Mouse (Mus musculus) left cerebral cortex, adult 18-20 months (tissue): ENCODE measurements around the gene H1foo. TPM values are rescaled to one million over a fixed set of nuclear protein-coding genes. Genes with fewer than 3 reads are reported as not detected.
A peak's percentile ranks its signal among the peaks of the same experiment; 100 is the strongest.

ENCODE experiments used
- DNase-seq, 2 experiments: peaks; one replicate each; pipeline ENCODE4 v3.0.0; 2021 to 2022; ENCODE audit warnings: low spot score in 2 of 2, mixed read lengths in 1 of 2
- total RNA-seq, 2 experiments: library from RNA; stranded (reverse); gene quantifications; 2 replicates each; pipeline ENCODE4 v1.2.3; 2021

Gene H1foo
- total RNA-seq, 2 experiments from 2014 or later: not detected

- no peak for DNase-seq
These were observed 39.8 kb downstream of the H1foo start for GRCm38 (mm10) chr6:115984580-115984979.

GRCm38 (mm10) chr6:115985622-115986021 lies 40.9 kb downstream of the H1foo start:
- DNase-seq: no peak

GRCm38 (mm10) chr6:115986472-115987095 lies 41.8 kb downstream of the H1foo start:
- no peak for DNase-seq

GRCm38 (mm10) chr6:115987096-115987747 lies 42.5 kb downstream of the H1foo start:
- DNase-seq: no peak

GRCm38 (mm10) chr6:115989032-115989431 lies 44.3 kb downstream of the H1foo start:
- DNase-seq: no peak

- DNase-seq: peak; percentile 54
These were observed 44.9 kb downstream of the H1foo start for GRCm38 (mm10) chr6:115989607-115990006.

GRCm38 (mm10) chr6:115990056-115990455 lies 45.3 kb downstream of the H1foo start:
- no peak for DNase-seq

- DNase-seq: no peak
These were observed 45.7 kb downstream of the H1foo start for GRCm38 (mm10) chr6:115990479-115990878.

- no peak for DNase-seq
These were observed 46.6 kb downstream of the H1foo start for GRCm38 (mm10) chr6:115991108-115991880.

GRCm38 (mm10) chr6:115991881-115992620 lies 47.3 kb downstream of the H1foo start:
- no peak for DNase-seq

- no peak for DNase-seq
These were observed 48.2 kb downstream of the H1foo start for GRCm38 (mm10) chr6:115992981-115993380.

- peak; percentile 40 to 49 for DNase-seq
These were observed 48.9 kb downstream of the H1foo start for GRCm38 (mm10) chr6:115993463-115994145.

- no peak for DNase-seq
These were observed 49.6 kb downstream of the H1foo start for GRCm38 (mm10) chr6:115994146-115994876.

- peak; percentile 83 for DNase-seq
These were observed 50.3 kb downstream of the H1foo start, which contains the start of gene Plxnd1 for GRCm38 (mm10) chr6:115994877-115995520. Gene Plxnd1 (minus strand): TSS chr6:115995005.

- DNase-seq: no peak
These were observed 50.8 kb downstream of the H1foo start for GRCm38 (mm10) chr6:115995531-115995941.

GRCm38 (mm10) chr6:115996171-115996851 lies 51.6 kb downstream of the H1foo start:
- no peak for DNase-seq

- DNase-seq: no peak
These were observed 53.1 kb downstream of the H1foo start for GRCm38 (mm10) chr6:115997726-115998311.

- no peak for DNase-seq
These were observed 54.0 kb downstream of the H1foo start for GRCm38 (mm10) chr6:115998758-115999157.

GRCm38 (mm10) chr6:115999227-115999626 lies 54.5 kb downstream of the H1foo start:
- DNase-seq: no peak
